Mouse (Mus musculus) bone marrow macrophage, adult 2 months (primary cell): Measurements from ENCODE around the gene Ntrk2.

Source experiments
- CTCF ChIP-seq: IDR thresholded peaks from 2 replicates; pipeline ENCODE4 v1.5.1; 2012; ENCODE audit warnings: low read depth, mild to moderate bottlenecking, low read length, moderate library complexity
- POLR2A ChIP-seq: IDR thresholded peaks from 2 replicates; pipeline ENCODE4 v1.6.1; 2012; ENCODE audit warnings: mild to moderate bottlenecking, low read depth, low read length, borderline replicate concordance

DNA sequence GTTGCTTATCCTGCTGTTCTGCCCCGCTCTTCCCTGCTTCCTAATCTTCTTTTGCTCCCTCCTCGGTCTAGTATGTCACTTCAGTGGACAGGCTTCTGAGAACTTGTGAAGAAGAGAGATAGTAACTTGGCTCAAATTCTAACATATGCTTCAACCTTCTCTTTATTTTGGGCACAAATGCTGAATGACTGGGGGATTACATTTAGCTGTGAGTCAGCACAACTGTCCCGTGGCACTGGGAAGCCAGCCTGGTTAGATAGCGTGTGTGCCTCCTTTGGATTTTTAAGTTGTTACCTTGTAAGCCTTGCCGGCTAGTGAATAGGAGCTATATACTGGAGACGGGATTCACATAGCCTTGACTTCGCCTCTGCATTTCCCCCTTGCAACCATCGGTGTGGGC lies 79.7 kb downstream of the Ntrk2 start:
- TF ChIP-seq CTCF, result no peak
- no peak for TF ChIP-seq POLR2A
